In genomic region chr12:11436023-11436350, GRCm38 (mm10) we compare ENCODE assay signal across 9 mouse cellular contexts. TPM values are rescaled to one million over a fixed set of nuclear protein-coding genes. Genes with fewer than 3 reads are reported as not detected.
DNase-seq lines count a peak whose midpoint lies in the region; ATAC-seq and TF ChIP-seq lines count a peak whose summit lies in the region.
"Had no signal": no experiment of that assay in that cellular context is flagged by ENCODE, and none has a peak within 500 bp of the region (broad histone marks: within the 10 kb centered on the region; RNA-seq: fewer than 3 reads in every experiment).

No protein-coding gene starts in this region.

- H3K4me2 ChIP-seq in heart, postnatal 0 days (ENCODE audit: low read depth, low read length), result peak overlapping the region; percentile 60
- H3K4me2 ChIP-seq in embryonic facial prominence, embryonic 12.5 days (replicated peaks), result peak overlapping the region; percentile 78
- peak overlapping the region; percentile 87 for H3K4me2 ChIP-seq in hindbrain, embryonic 14.5 days (replicated peaks)
- H3K4me2 ChIP-seq in midbrain, embryonic 16.5 days (ENCODE audit: low read length), result peak overlapping the region; percentile 91

- no peak for DNase-seq in heart, postnatal 0 days (ENCODE audit: low spot score)
- DNase-seq in heart, postnatal 25 days (ENCODE audit: low spot score), result no peak
- DNase-seq in hindbrain, embryonic 14.5 days (ENCODE audit: low spot score), result no peak
- DNase-seq in adrenal gland, adult 8-10 months, result no peak
- no peak for DNase-seq in frontal cortex, postnatal 10 days (ENCODE audit: low spot score in 2 of 2)

- no peak for ATAC-seq in heart, postnatal 0 days (ENCODE audit: insufficient read depth, low read depth)
- ATAC-seq in embryonic facial prominence, embryonic 12.5 days (ENCODE audit: insufficient number of reproducible peaks, insufficient read depth, low FRiP score, low TSS enrichment), result no peak
- ATAC-seq in hindbrain, embryonic 14.5 days (ENCODE audit: low FRiP score), result peak; percentile 26
- ATAC-seq in midbrain, embryonic 16.5 days, result peak; percentile 22
- ATAC-seq in granulocyte monocyte progenitor cell, adult 5-6 weeks (replicated peaks; ENCODE audit: poor library complexity, severe bottlenecking), result no peak

- no peak overlapping the region for H3K9ac ChIP-seq in heart, postnatal 0 days (replicated peaks; ENCODE audit: low read depth, low read length)
- H3K9ac ChIP-seq in embryonic facial prominence, embryonic 12.5 days, result no peak overlapping the region
- H3K9ac ChIP-seq in hindbrain, embryonic 14.5 days, result peak overlapping the region; percentile 63
- peak overlapping the region; percentile 65 for H3K9ac ChIP-seq in midbrain, embryonic 16.5 days (ENCODE audit: low read depth, low read length)

- no peak overlapping the region for H3K27ac ChIP-seq in heart, postnatal 0 days (ENCODE audit: low read depth)
- no peak overlapping the region for H3K27ac ChIP-seq in embryonic facial prominence, embryonic 12.5 days
- peak overlapping the region; percentile 57; the same call in 1 of the 2 replicates for H3K27ac ChIP-seq in hindbrain, embryonic 14.5 days
- H3K27ac ChIP-seq in midbrain, embryonic 16.5 days (ENCODE audit: low read length), result peak overlapping the region; percentile 80

- no peak for TF ChIP-seq CTCF in heart, postnatal 0 days (IDR thresholded peaks at IDR 0.05; ENCODE audit: low read depth)

- peak overlapping the region; percentile 42 for H3K4me3 ChIP-seq in heart, postnatal 0 days (ENCODE audit: low read depth, low read length)
- peak overlapping the region; percentile 39 for H3K4me3 ChIP-seq in embryonic facial prominence, embryonic 12.5 days
- H3K4me3 ChIP-seq in hindbrain, embryonic 14.5 days (replicated peaks; ENCODE audit: low read length), result peak overlapping the region; percentile 48
- peak overlapping the region; percentile 53 for H3K4me3 ChIP-seq in midbrain, embryonic 16.5 days (ENCODE audit: low read depth, low read length)

- H3K27me3 ChIP-seq in heart, postnatal 0 days (ENCODE audit: control insufficient read depth, insufficient read depth, low read length), result peaks cover 47% of the 10 kb centered on the region; the same call in 1 of the 2 replicates
- H3K27me3 ChIP-seq in embryonic facial prominence, embryonic 12.5 days, result peaks cover 14% of the 10 kb centered on the region
- H3K27me3 ChIP-seq in hindbrain, embryonic 14.5 days (ENCODE audit: control insufficient read depth, insufficient read depth, low read length), result 0 out of 2 replicates have a peak, but pooled peaks cover 10% of the 10 kb centered on the region
- H3K27me3 ChIP-seq in midbrain, embryonic 16.5 days (ENCODE audit: control insufficient read depth, insufficient read depth, low read depth, low read length), result no peaks in the 10 kb centered on the region

- H3K36me3 ChIP-seq in heart, postnatal 0 days (replicated peaks; ENCODE audit: control insufficient read depth, insufficient read depth, low read length), result no peaks in the 10 kb centered on the region
- no peaks in the 10 kb centered on the region for H3K36me3 ChIP-seq in embryonic facial prominence, embryonic 12.5 days
- H3K36me3 ChIP-seq in hindbrain, embryonic 14.5 days (replicated peaks; ENCODE audit: control insufficient read depth, insufficient read depth), result no peaks in the 10 kb centered on the region
- no peaks in the 10 kb centered on the region for H3K36me3 ChIP-seq in midbrain, embryonic 16.5 days (ENCODE audit: control insufficient read depth, insufficient read depth, low read length)

- no peaks in the 10 kb centered on the region for H3K9me3 ChIP-seq in heart, postnatal 0 days (replicated peaks; ENCODE audit: control insufficient read depth, low read length)
- no peaks in the 10 kb centered on the region for H3K9me3 ChIP-seq in embryonic facial prominence, embryonic 12.5 days
- no peaks in the 10 kb centered on the region for H3K9me3 ChIP-seq in hindbrain, embryonic 14.5 days (ENCODE audit: control insufficient read depth, low read length)
- H3K9me3 ChIP-seq in midbrain, embryonic 16.5 days (replicated peaks; ENCODE audit: control insufficient read depth, low read length, poor library complexity, severe bottlenecking), result no peaks in the 10 kb centered on the region

- H3K4me1 ChIP-seq in heart, postnatal 0 days (ENCODE audit: control insufficient read depth, insufficient read depth), result 0 out of 2 replicates have a peak, but pooled peaks cover 4% of the 10 kb centered on the region
- H3K4me1 ChIP-seq in embryonic facial prominence, embryonic 12.5 days, result peaks cover 8% of the 10 kb centered on the region; the same call in 1 of the 2 replicates
- H3K4me1 ChIP-seq in hindbrain, embryonic 14.5 days (replicated peaks; ENCODE audit: control insufficient read depth, insufficient read depth, low read length), result peaks cover 13% of the 10 kb centered on the region
- H3K4me1 ChIP-seq in midbrain, embryonic 16.5 days (ENCODE audit: control insufficient read depth, insufficient read depth, low read length), result peaks cover 10% of the 10 kb centered on the region; the same call in 1 of the 2 replicates

- TF ChIP-seq EP300 in heart, postnatal 0 days (IDR thresholded peaks at IDR 0.05; ENCODE audit: low read depth), result no peak

- 3% methylated on average over 12 of the region's 12 CpGs for WGBS in heart, postnatal 0 days
- 3% methylated on average over 12 of the region's 12 CpGs for WGBS in embryonic facial prominence, embryonic 12.5 days
- 2% methylated on average over 12 of the region's 12 CpGs for WGBS in hindbrain, embryonic 14.5 days
- 1% methylated on average over 12 of the region's 12 CpGs for WGBS in midbrain, embryonic 16.5 days

- intact Hi-C loops in heart, postnatal 25 days (cut with DNase I), result no loop called here

RNA-seq across cellular contexts. Expression of gene Vsnl1, which starts 0.4 kb away (rescaled TPM):
- 1.6 and 6.9 TPM in 2 replicates for total RNA-seq in heart, postnatal 0 days (2014; rRNA removed; ENCODE audit: low replicate concordance)
- 2.9 and 5.5 TPM in 2 replicates for polyA plus RNA-seq in heart, postnatal 0 days (2015; fragmentation: Nextera tagmentation; extraction: Ambion mirVana)
- total RNA-seq in heart, postnatal 25 days (2021), result under 1 TPM; 0.45 to 0.88 TPM
- 1.1 and 2.2 TPM in 2 replicates for polyA plus RNA-seq in embryonic facial prominence, embryonic 12.5 days (2016; fragmentation: Nextera tagmentation; extraction: Ambion mirVana)
- polyA plus RNA-seq in hindbrain, embryonic 14.5 days (2014; fragmentation: Nextera tagmentation; extraction: Ambion mirVana), result 120 and 152 TPM in 2 replicates
- 80.5 and 145 TPM in 2 replicates for polyA plus RNA-seq in midbrain, embryonic 16.5 days (2015; fragmentation: Nextera tagmentation; extraction: Ambion mirVana)
- total RNA-seq in adrenal gland, adult 8-10 months (2022), result 10 to 100 TPM; 52.9 to 74.7 (median 58.7) TPM
- not detected in 2 replicates for total RNA-seq in granulocyte monocyte progenitor cell, adult 5-6 weeks (2014; fragmentation: Nextera tagmentation)
- not detected in 2 replicates for total RNA-seq in granulocyte monocyte progenitor cell, adult 5-6 weeks (2017)
- polyA plus RNA-seq: Patski had no signal

RNA-seq across cellular contexts. Expression of gene Rad51ap2, which starts 19.9 kb away (rescaled TPM):
- total RNA-seq in heart, postnatal 0 days (2014; rRNA removed; ENCODE audit: low replicate concordance), result not detected in 2 replicates
- 0.14 and 0.16 TPM in 2 replicates for polyA plus RNA-seq in heart, postnatal 0 days (2015; fragmentation: Nextera tagmentation; extraction: Ambion mirVana)
- total RNA-seq in heart, postnatal 25 days (2021), result not detected
- polyA plus RNA-seq in embryonic facial prominence, embryonic 12.5 days (2016; fragmentation: Nextera tagmentation; extraction: Ambion mirVana), result 0.77 and 0.85 TPM in 2 replicates
- 0.50 and 0.52 TPM in 2 replicates for polyA plus RNA-seq in hindbrain, embryonic 14.5 days (2014; fragmentation: Nextera tagmentation; extraction: Ambion mirVana)
- 0.52 and 0.70 TPM in 2 replicates for polyA plus RNA-seq in midbrain, embryonic 16.5 days (2015; fragmentation: Nextera tagmentation; extraction: Ambion mirVana)
- total RNA-seq in adrenal gland, adult 8-10 months (2022), result under 1 TPM in 2 of 4 experiments, not detected in 2; 0.17 to 0.34 TPM
- total RNA-seq in granulocyte monocyte progenitor cell, adult 5-6 weeks (2014; fragmentation: Nextera tagmentation), result not detected in 2 replicates
- total RNA-seq in granulocyte monocyte progenitor cell, adult 5-6 weeks (2017), result not detected in 2 replicates
- polyA plus RNA-seq: Patski had no signal

Comparison
In these comparisons a context has a peak if more than half of its experiments do, and no peak if none do; other contexts are left out.
1. ATAC-seq: peak in hindbrain, embryonic 14.5 days (single experiment) and midbrain, embryonic 16.5 days (single experiment); none in heart, postnatal 0 days (single experiment), embryonic facial prominence, embryonic 12.5 days (single experiment) and granulocyte monocyte progenitor cell, adult 5-6 weeks (single experiment).
2. H3K27ac ChIP-seq: peak in hindbrain, embryonic 14.5 days (single experiment) and midbrain, embryonic 16.5 days (single experiment); none in heart, postnatal 0 days (single experiment) and embryonic facial prominence, embryonic 12.5 days (single experiment).
3. H3K9ac ChIP-seq: peak in hindbrain, embryonic 14.5 days (single experiment) and midbrain, embryonic 16.5 days (single experiment); none in heart, postnatal 0 days (single experiment) and embryonic facial prominence, embryonic 12.5 days (single experiment).
4. Peak in every context shown above with its lines, with median percentiles within 50 percentile points of each other: H3K4me2 ChIP-seq and H3K4me3 ChIP-seq.